14 mouse cellular contexts compared by ENCODE assay signal in genomic region chr7:19202065-19202850, GRCm38 (mm10). TPM values are rescaled to one million over a fixed set of nuclear protein-coding genes. Genes with fewer than 3 reads are reported as not detected.
DNase-seq lines count a peak whose midpoint lies in the region; ATAC-seq and TF ChIP-seq lines count a peak whose summit lies in the region.
"Had no signal": no experiment of that assay in that cellular context is flagged by ENCODE, and none has a peak within 500 bp of the region (broad histone marks: within the 10 kb centered on the region; RNA-seq: fewer than 3 reads in every experiment).

No protein-coding gene starts in this region.

- peaks cover 7% of the 10 kb centered on the region for H3K36me3 ChIP-seq in lung, embryonic 16.5 days (ENCODE audit: control insufficient read depth, insufficient read depth, low read length)
- peaks cover 7% of the 10 kb centered on the region; the same call in 1 of the 2 replicates for H3K36me3 ChIP-seq in ES-E14 (ENCODE audit: control insufficient read depth, insufficient read depth, low read length, poor library complexity, severe bottlenecking)
- peaks cover 6% of the 10 kb centered on the region for H3K36me3 ChIP-seq in intestine, embryonic 15.5 days
- H3K36me3 ChIP-seq in stomach, embryonic 15.5 days, result peaks cover 8% of the 10 kb centered on the region; the same call in 1 of the 2 replicates

- no peak for DNase-seq in lung, adult 2 months
- peak; percentile 87 for DNase-seq in ES-E14 (ENCODE audit: low read depth, low spot score)
- no peak for DNase-seq in kidney, postnatal 10 days
- DNase-seq: cerebellum, adult 2 months; embryo, embryonic 11 days; heart, postnatal 4 days; thymus, postnatal 4 days had no signal

- 61% methylated on average over 15 of the region's 15 CpGs for WGBS in lung, embryonic 16.5 days
- WGBS in lung, adult 2 months, result 65% methylated on average over 15 of the region's 15 CpGs
- 50% methylated on average over 15 of the region's 15 CpGs for WGBS in intestine, embryonic 15.5 days
- WGBS in stomach, embryonic 15.5 days, result 54% methylated on average over 15 of the region's 15 CpGs

- no peak for TF ChIP-seq POLR2A in lung, adult 2 months (IDR thresholded peaks at IDR 0.05; ENCODE audit: borderline replicate concordance, extremely low read depth, low read depth, low read length)

- in situ Hi-C loops in ES-E14 (cut with MboI; ENCODE audit: low sequenced_read_pairs in 2 of 2, unreplicated experiment in 2 of 2), result no loop called here

- 0 out of 2 replicates have a peak, but pooled peaks have one; percentile 4 for ATAC-seq in lung, embryonic 16.5 days (ENCODE audit: low read depth)
- peak; percentile 58 for ATAC-seq in intestine, embryonic 15.5 days
- ATAC-seq in stomach, embryonic 15.5 days (ENCODE audit: insufficient read depth, low FRiP score, low read depth), result peak; percentile 68
- no peak for ATAC-seq in monocyte, adult 5-6 weeks (replicated peaks; ENCODE audit: insufficient number of reproducible peaks, low FRiP score, low TSS enrichment, poor library complexity, severe bottlenecking)

- no peak overlapping the region for H3K9ac ChIP-seq in lung, embryonic 16.5 days (ENCODE audit: low read length)
- no peak overlapping the region; the same call in 1 of the 2 replicates for H3K9ac ChIP-seq in ES-E14 (ENCODE audit: insufficient read depth, low read depth, low read length, poor library complexity, severe bottlenecking)
- H3K9ac ChIP-seq in intestine, embryonic 15.5 days, result no peak overlapping the region
- no peak overlapping the region for H3K9ac ChIP-seq in stomach, embryonic 15.5 days
- H3K9ac ChIP-seq: liver, embryonic 15.5 days had no signal

- no peak for TF ChIP-seq CTCF in lung, adult 2 months (IDR thresholded peaks at IDR 0.05; ENCODE audit: insufficient read depth, low read length)

- no peaks in the 10 kb centered on the region for H3K4me1 ChIP-seq in lung, embryonic 16.5 days (replicated peaks; ENCODE audit: control insufficient read depth, insufficient read depth, low read length)
- no peaks in the 10 kb centered on the region for H3K4me1 ChIP-seq in lung, adult 2 months (ENCODE audit: control insufficient read depth, insufficient read depth, low read length)
- H3K4me1 ChIP-seq in ES-E14 (ENCODE audit: control insufficient read depth in 2 of 2, insufficient read depth in 2 of 2, low read length in 2 of 2, poor library complexity in 1 of 2), result peaks cover 3 to 18% of the 10 kb centered on the region in 2 experiments; a peak in 3 of 4 replicates
- H3K4me1 ChIP-seq in intestine, embryonic 15.5 days (replicated peaks), result no peaks in the 10 kb centered on the region
- H3K4me1 ChIP-seq in stomach, embryonic 15.5 days, result no peaks in the 10 kb centered on the region

- no peaks in the 10 kb centered on the region for H3K27me3 ChIP-seq in lung, embryonic 16.5 days (ENCODE audit: control insufficient read depth, insufficient read depth, low read depth, low read length)
- H3K27me3 ChIP-seq in intestine, embryonic 15.5 days (replicated peaks), result no peaks in the 10 kb centered on the region
- H3K27me3 ChIP-seq in stomach, embryonic 15.5 days (replicated peaks), result no peaks in the 10 kb centered on the region
- H3K27me3 ChIP-seq: liver, embryonic 15.5 days had no signal

- no peaks in the 10 kb centered on the region for H3K9me3 ChIP-seq in lung, embryonic 16.5 days (ENCODE audit: control insufficient read depth, low read length)
- no peaks in the 10 kb centered on the region for H3K9me3 ChIP-seq in ES-E14 (ENCODE audit: control insufficient read depth, insufficient read depth, low read depth, low read length)
- no peaks in the 10 kb centered on the region for H3K9me3 ChIP-seq in intestine, embryonic 15.5 days
- H3K9me3 ChIP-seq in stomach, embryonic 15.5 days, result no peaks in the 10 kb centered on the region
- H3K9me3 ChIP-seq: G1E; liver, embryonic 15.5 days had no signal

- H3K4me2 ChIP-seq in lung, embryonic 16.5 days (ENCODE audit: low read depth, low read length), result no peak overlapping the region
- no peak overlapping the region for H3K4me2 ChIP-seq in intestine, embryonic 15.5 days (replicated peaks)
- H3K4me2 ChIP-seq in stomach, embryonic 15.5 days, result no peak overlapping the region
- H3K4me2 ChIP-seq: liver, embryonic 15.5 days had no signal

- H3K4me3 ChIP-seq in lung, embryonic 16.5 days (ENCODE audit: low read length), result no peak overlapping the region
- H3K4me3 ChIP-seq in lung, adult 2 months (replicated peaks; ENCODE audit: extremely low read depth, low read depth, low read length), result no peak overlapping the region
- H3K4me3 ChIP-seq in ES-E14 (ENCODE audit: insufficient read depth in 1 of 2, low read depth in 1 of 2, low read length in 2 of 2, poor library complexity in 1 of 2, severe bottlenecking in 1 of 2), result peak overlapping the region; percentile 2 to 64; a peak in 3 of 4 replicates
- H3K4me3 ChIP-seq in intestine, embryonic 15.5 days (replicated peaks), result no peak overlapping the region
- H3K4me3 ChIP-seq in stomach, embryonic 15.5 days (replicated peaks), result no peak overlapping the region
- H3K4me3 ChIP-seq: liver, embryonic 15.5 days had no signal

- H3K27ac ChIP-seq in lung, embryonic 16.5 days (ENCODE audit: low read length), result no peak overlapping the region
- peak overlapping the region; percentile 78 for H3K27ac ChIP-seq in ES-E14 (ENCODE audit: insufficient read depth, low read depth, low read length, poor library complexity, severe bottlenecking)
- no peak overlapping the region for H3K27ac ChIP-seq in intestine, embryonic 15.5 days
- H3K27ac ChIP-seq in stomach, embryonic 15.5 days, result no peak overlapping the region
- H3K27ac ChIP-seq: liver, embryonic 15.5 days had no signal

TF ChIP-seq in ES-E14, 5 proteins besides CTCF, POLR2A, EP300 and RAD21:
- TF ChIP-seq MAFK (IDR thresholded peaks at IDR 0.05; ENCODE audit: insufficient read depth, low read depth, low read length), result no peak

RNA-seq across cellular contexts. Expression of gene Gpr4, which starts 10.1 kb away (rescaled TPM):
- polyA plus RNA-seq in lung, embryonic 16.5 days (2015; fragmentation: Nextera tagmentation; extraction: Ambion mirVana), result 2.1 and 2.6 TPM in 2 replicates
- polyA plus RNA-seq in lung, adult 2 months (2012; rRNA removed), result 21.6 and 29.5 TPM in 2 replicates
- total RNA-seq in ES-E14 (2012; rRNA removed), result 3.8 TPM in 2 replicates
- 1.4 and 1.5 TPM in 2 replicates for polyA plus RNA-seq in intestine, embryonic 15.5 days (2015; fragmentation: Nextera tagmentation; extraction: Ambion mirVana)
- 1.5 and 1.6 TPM in 2 replicates for polyA plus RNA-seq in stomach, embryonic 15.5 days (2015; fragmentation: Nextera tagmentation; extraction: Ambion mirVana)
- 0.19 to 0.32 TPM in 2 of 3 replicates, not detected in the other for total RNA-seq in monocyte, adult 5-6 weeks (2017)
- total RNA-seq: megakaryocyte-erythroid progenitor cell, adult 5-6 weeks had no signal

RNA-seq across cellular contexts. Expression of gene Opa3, which starts 25.9 kb away (rescaled TPM):
- polyA plus RNA-seq in lung, embryonic 16.5 days (2015; fragmentation: Nextera tagmentation; extraction: Ambion mirVana), result 29.9 and 31.5 TPM in 2 replicates
- 24.6 and 27.6 TPM in 2 replicates for polyA plus RNA-seq in lung, adult 2 months (2012; rRNA removed)
- 12.6 and 15.8 TPM in 2 replicates for total RNA-seq in ES-E14 (2012; rRNA removed)
- polyA plus RNA-seq in intestine, embryonic 15.5 days (2015; fragmentation: Nextera tagmentation; extraction: Ambion mirVana), result 36.8 and 39.4 TPM in 2 replicates
- polyA plus RNA-seq in stomach, embryonic 15.5 days (2015; fragmentation: Nextera tagmentation; extraction: Ambion mirVana), result 32.3 and 34.5 TPM in 2 replicates
- 11.5 to 32.0 TPM (median 14.7 TPM) in 3 replicates for total RNA-seq in monocyte, adult 5-6 weeks (2017)

RNA-seq across cellular contexts. Expression of gene Eml2, which starts 26.0 kb away (rescaled TPM):
- polyA plus RNA-seq in lung, embryonic 16.5 days (2015; fragmentation: Nextera tagmentation; extraction: Ambion mirVana), result 11.3 and 12.4 TPM in 2 replicates
- polyA plus RNA-seq in lung, adult 2 months (2012; rRNA removed), result 73.7 and 81.5 TPM in 2 replicates
- 29.5 and 29.8 TPM in 2 replicates for total RNA-seq in ES-E14 (2012; rRNA removed)
- polyA plus RNA-seq in intestine, embryonic 15.5 days (2015; fragmentation: Nextera tagmentation; extraction: Ambion mirVana), result 6.5 and 7.3 TPM in 2 replicates
- 10.6 and 10.7 TPM in 2 replicates for polyA plus RNA-seq in stomach, embryonic 15.5 days (2015; fragmentation: Nextera tagmentation; extraction: Ambion mirVana)
- total RNA-seq in monocyte, adult 5-6 weeks (2017), result 9.4 to 12.2 TPM (median 9.9 TPM) in 3 replicates

RNA-seq across cellular contexts. Expression of gene Gipr, which starts 36.3 kb away (rescaled TPM):
- 5.6 and 8.2 TPM in 2 replicates for polyA plus RNA-seq in lung, embryonic 16.5 days (2015; fragmentation: Nextera tagmentation; extraction: Ambion mirVana)
- 0.19 and 0.24 TPM in 2 replicates for polyA plus RNA-seq in lung, adult 2 months (2012; rRNA removed)
- total RNA-seq in ES-E14 (2012; rRNA removed), result 1.5 and 3.6 TPM in 2 replicates
- 2.5 and 2.8 TPM in 2 replicates for polyA plus RNA-seq in intestine, embryonic 15.5 days (2015; fragmentation: Nextera tagmentation; extraction: Ambion mirVana)
- 2.3 and 2.9 TPM in 2 replicates for polyA plus RNA-seq in stomach, embryonic 15.5 days (2015; fragmentation: Nextera tagmentation; extraction: Ambion mirVana)
- not detected in 3 replicates for total RNA-seq in monocyte, adult 5-6 weeks (2017)
- total RNA-seq: megakaryocyte-erythroid progenitor cell, adult 5-6 weeks had no signal

RNA-seq across cellular contexts. Expression of gene Snrpd2, which starts 52.7 kb away (rescaled TPM):
- 135 and 144 TPM in 2 replicates for polyA plus RNA-seq in lung, embryonic 16.5 days (2015; fragmentation: Nextera tagmentation; extraction: Ambion mirVana)
- 16.2 and 20.1 TPM in 2 replicates for polyA plus RNA-seq in lung, adult 2 months (2012; rRNA removed)
- 355 and 382 TPM in 2 replicates for total RNA-seq in ES-E14 (2012; rRNA removed)
- 138 TPM in 2 replicates for polyA plus RNA-seq in intestine, embryonic 15.5 days (2015; fragmentation: Nextera tagmentation; extraction: Ambion mirVana)
- polyA plus RNA-seq in stomach, embryonic 15.5 days (2015; fragmentation: Nextera tagmentation; extraction: Ambion mirVana), result 131 and 141 TPM in 2 replicates
- total RNA-seq in monocyte, adult 5-6 weeks (2017), result 27.7 to 42.9 TPM (median 30.8 TPM) in 3 replicates

Comparison
In these comparisons a context has a peak if more than half of its experiments do, and no peak if none do; other contexts are left out.
1. H3K4me3 ChIP-seq: peak in ES-E14 (2 of 2); none in lung, embryonic 16.5 days (single experiment), lung, adult 2 months (single experiment), intestine, embryonic 15.5 days (single experiment) and stomach, embryonic 15.5 days (single experiment).